Mouse (Mus musculus) granulocyte monocyte progenitor cell, adult 5-6 weeks (primary cell): Measurements from ENCODE around the gene Tpd52l2. TPM values are rescaled to one million over a fixed set of nuclear protein-coding genes. Genes with fewer than 3 reads are reported as not detected.
A peak's percentile ranks its signal among the peaks of the same experiment; 100 is the strongest.

Experiments used
- ATAC-seq: replicated peaks from 2 replicates; pipeline ENCODE4 v1.8.0; 2016; ENCODE audit warnings: mild to moderate bottlenecking, moderate TSS enrichment, inconsistent platforms; ENCODE audit not compliant: poor library complexity, severe bottlenecking
- total RNA-seq, 2 experiments: library from RNA; stranded (forward) in 1 of 2; stranded (reverse) in 1 of 2; fragments of 200-712, 200-1000 nt in 1 of 2; fragments of >200 nt in 1 of 2; fragmentation: Nextera tagmentation in 1 of 2; gene quantifications; 2 replicates each; pipeline ENCODE4 v1.2.3; 2014 to 2017

The Tpd52l2 gene
- total RNA-seq, 2 experiments from 2014 or later, result 60.9 to 115 TPM

GRCm38 (mm10) chr2:181532589-181532988, 35.6 kb downstream of the Tpd52l2 start:
- no peak for ATAC-seq

DNA sequence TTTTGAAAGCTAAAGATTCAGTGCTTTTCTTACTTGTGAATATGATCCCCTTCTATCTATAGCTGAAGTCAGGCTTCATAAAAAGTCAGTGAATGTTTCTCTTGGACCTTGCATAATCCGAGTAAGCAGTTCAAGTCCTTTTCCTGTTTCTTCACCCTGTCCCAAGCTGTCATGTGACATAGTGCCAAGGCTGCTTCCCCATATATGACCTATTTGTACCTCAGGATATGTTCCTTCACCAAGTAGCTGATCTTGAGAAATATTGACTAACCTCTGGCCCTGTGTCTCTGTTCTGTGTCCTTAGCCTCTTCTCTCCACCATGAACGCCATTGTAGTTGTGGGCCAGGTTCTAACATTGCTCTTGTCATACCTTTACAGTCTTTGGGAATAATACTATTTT, 39.5 kb downstream of the Tpd52l2 start:
- ATAC-seq, result peak; percentile 94

GRCm38 (mm10) chr2:181537444-181538047, 40.6 kb downstream of the Tpd52l2 start:
- ATAC-seq, result peak; percentile 74

DNA sequence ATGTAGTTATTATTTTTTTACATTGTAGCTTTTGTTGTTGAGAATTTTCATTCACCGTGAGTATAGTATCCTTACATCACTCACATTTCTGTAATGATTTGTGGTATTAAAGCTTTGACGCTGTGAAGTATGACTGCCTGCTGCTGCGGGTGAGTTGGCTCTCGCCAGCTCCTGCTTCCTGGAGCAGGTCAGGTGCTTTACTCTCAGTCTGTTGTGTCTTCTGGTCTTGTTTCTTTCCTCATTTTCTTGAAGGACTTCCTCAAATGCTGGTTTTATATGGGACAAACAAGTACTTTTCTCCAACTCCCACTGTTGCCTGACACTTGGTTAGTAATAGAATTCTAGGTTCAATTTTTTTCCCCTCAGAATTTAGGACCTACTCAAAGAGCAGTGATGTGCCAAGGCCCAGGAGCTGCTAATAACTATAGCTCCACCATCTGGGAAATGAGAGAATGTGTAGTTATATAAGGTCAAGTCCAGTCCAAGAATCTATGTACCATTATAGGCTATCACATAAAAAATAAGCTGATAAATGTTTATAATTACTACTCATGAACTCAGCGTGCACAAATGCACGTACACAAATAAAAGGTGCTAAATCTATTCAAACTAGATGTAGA, 44.9 kb downstream of the Tpd52l2 start:
- ATAC-seq, result peak; percentile 36

DNA sequence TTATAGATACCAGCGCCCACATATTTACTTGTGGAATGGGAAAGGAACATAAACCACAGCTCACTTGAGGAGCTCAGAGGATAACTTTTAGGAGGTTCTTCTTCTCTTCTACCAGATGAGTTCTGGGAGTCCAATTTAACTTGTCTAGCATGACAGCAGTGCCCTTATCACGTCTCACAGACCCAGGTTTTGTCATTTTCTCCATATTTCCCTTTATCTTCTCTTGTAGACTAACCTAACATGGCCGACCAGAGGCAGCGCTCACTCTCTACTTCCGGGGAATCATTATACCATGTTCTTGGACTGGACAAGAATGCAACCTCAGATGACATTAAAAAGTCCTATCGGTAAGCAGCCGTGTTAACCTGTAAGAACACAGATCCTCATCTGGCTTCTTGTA, 49.2 kb downstream of the Tpd52l2 start:
- no peak for ATAC-seq

GRCm38 (mm10) chr2:181548227-181548626, 51.3 kb downstream of the Tpd52l2 start:
- ATAC-seq, result peak; percentile 75

DNA sequence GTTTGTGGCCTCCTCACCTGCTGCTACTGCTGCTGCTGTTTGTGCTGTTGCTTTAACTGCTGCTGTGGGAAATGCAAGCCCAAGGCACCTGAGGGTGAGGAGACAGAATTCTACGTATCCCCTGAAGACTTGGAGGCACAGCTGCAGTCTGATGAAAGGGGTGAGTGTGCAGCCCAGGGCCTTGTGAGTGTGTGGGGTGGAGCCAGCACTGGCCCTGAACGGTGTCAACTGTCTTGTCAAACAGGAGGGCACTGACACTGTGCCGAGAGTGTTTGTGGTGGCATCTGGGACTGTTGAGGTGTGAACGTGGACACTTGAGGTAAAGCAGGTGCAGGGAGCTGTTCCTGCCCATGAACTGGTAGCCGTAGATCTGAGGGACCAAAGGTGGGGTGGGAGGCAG, 51.7 kb downstream of the Tpd52l2 start:
- peak; percentile 25; the same call in 1 of the 2 replicates for ATAC-seq

DNA sequence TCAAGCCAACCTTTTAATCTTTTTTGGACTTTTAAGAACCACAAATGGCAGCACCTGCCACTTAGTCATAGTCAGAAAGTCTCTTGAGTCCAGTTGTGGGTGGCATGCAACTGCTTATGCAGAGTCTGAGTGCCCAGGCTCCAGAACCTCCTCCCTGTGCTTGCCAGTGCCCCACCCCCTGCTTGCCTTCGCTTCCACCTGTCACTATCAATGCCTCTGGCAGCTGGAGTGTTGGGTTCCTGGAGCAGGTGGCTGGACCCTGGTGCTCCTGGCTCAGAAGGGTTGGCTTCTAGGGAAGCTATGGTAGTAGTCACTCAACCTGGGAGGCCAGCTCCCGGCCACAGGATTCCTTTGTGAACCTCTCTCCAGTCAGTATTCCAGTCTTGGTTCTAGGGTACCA, 53.3 kb downstream of the Tpd52l2 start:
- ATAC-seq, result no peak

GRCm38 (mm10) chr2:181553772-181554171, 56.8 kb downstream of the Tpd52l2 start:
- ATAC-seq, result peak; percentile 94

- no peak for ATAC-seq
Measured at GRCm38 (mm10) chr2:181567338-181567737, 70.4 kb downstream of the Tpd52l2 start.

Other genes with a start within 250 kb of the Tpd52l2 start
- gene Gmeb2, start 209.1 kb upstream of the Tpd52l2 start, total RNA-seq (2014; fragmentation: Nextera tagmentation), result 11.8 and 15.3 TPM in 2 replicates
- gene Gmeb2, start 209.1 kb upstream of the Tpd52l2 start, total RNA-seq (2017), result 10.4 and 16.5 TPM in 2 replicates
- gene Stmn3, start 182.6 kb upstream of the Tpd52l2 start, total RNA-seq (2014; fragmentation: Nextera tagmentation), result not detected in 2 replicates
- gene Stmn3, start 182.6 kb upstream of the Tpd52l2 start, total RNA-seq (2017), result not detected in 2 replicates
- 63.9 and 85.0 TPM in 2 replicates for gene Rtel1, start 177.4 kb upstream of the Tpd52l2 start, total RNA-seq (2014; fragmentation: Nextera tagmentation)
- 30.1 and 47.5 TPM in 2 replicates for gene Rtel1, start 177.4 kb upstream of the Tpd52l2 start, total RNA-seq (2017)
- 12.8 and 18.3 TPM in 2 replicates for gene Zgpat, start 132.2 kb upstream of the Tpd52l2 start, total RNA-seq (2014; fragmentation: Nextera tagmentation)
- gene Zgpat, start 132.2 kb upstream of the Tpd52l2 start, total RNA-seq (2017), result 29.8 and 35.7 TPM in 2 replicates
- 34.1 and 43.2 TPM in 2 replicates for gene Arfrp1, start 131.7 kb upstream of the Tpd52l2 start, total RNA-seq (2014; fragmentation: Nextera tagmentation)
- gene Arfrp1, start 131.7 kb upstream of the Tpd52l2 start, total RNA-seq (2017), result 38.6 and 39.2 TPM in 2 replicates
- gene Lime1, start 117.1 kb upstream of the Tpd52l2 start, total RNA-seq (2014; fragmentation: Nextera tagmentation), result 24.1 and 24.9 TPM in 2 replicates
- 6.9 and 20.8 TPM in 2 replicates for gene Lime1, start 117.1 kb upstream of the Tpd52l2 start, total RNA-seq (2017)
- 1.1 TPM in 1 of 2 replicates, not detected in the other for gene Zbtb46, start 37.7 kb upstream of the Tpd52l2 start, total RNA-seq (2014; fragmentation: Nextera tagmentation)
- gene Zbtb46, start 37.7 kb upstream of the Tpd52l2 start, total RNA-seq (2017), result 0.13 and 0.15 TPM in 2 replicates
- gene Abhd16b, start 3.9 kb upstream of the Tpd52l2 start, total RNA-seq (2014; fragmentation: Nextera tagmentation), result not detected in 2 replicates
- not detected in 2 replicates for gene Abhd16b, start 3.9 kb upstream of the Tpd52l2 start, total RNA-seq (2017)
- gene Dnajc5, start 23.3 kb downstream of the Tpd52l2 start, total RNA-seq (2014; fragmentation: Nextera tagmentation), result 43.8 and 47.1 TPM in 2 replicates
- gene Dnajc5, start 23.3 kb downstream of the Tpd52l2 start, total RNA-seq (2017), result 46.4 and 54.5 TPM in 2 replicates
- 118 and 128 TPM in 2 replicates for gene Uckl1, start 87.8 kb downstream of the Tpd52l2 start, total RNA-seq (2014; fragmentation: Nextera tagmentation)
- gene Uckl1, start 87.8 kb downstream of the Tpd52l2 start, total RNA-seq (2017), result 41.5 and 54.1 TPM in 2 replicates
- 30.8 and 35.2 TPM in 2 replicates for gene Prpf6, start 94.7 kb downstream of the Tpd52l2 start, total RNA-seq (2014; fragmentation: Nextera tagmentation)
- 68.8 and 71.6 TPM in 2 replicates for gene Prpf6, start 94.7 kb downstream of the Tpd52l2 start, total RNA-seq (2017)
- 21.1 and 23.5 TPM in 2 replicates for gene Zfp512b, start 95.7 kb downstream of the Tpd52l2 start, total RNA-seq (2014; fragmentation: Nextera tagmentation)
- gene Zfp512b, start 95.7 kb downstream of the Tpd52l2 start, total RNA-seq (2017), result 11.6 and 15.6 TPM in 2 replicates
- 6.2 and 13.1 TPM in 2 replicates for gene Samd10, start 102.1 kb downstream of the Tpd52l2 start, total RNA-seq (2014; fragmentation: Nextera tagmentation)
- 3.2 and 4.5 TPM in 2 replicates for gene Samd10, start 102.1 kb downstream of the Tpd52l2 start, total RNA-seq (2017)
- not detected in 2 replicates for gene Gm29797, start 159.9 kb downstream of the Tpd52l2 start, total RNA-seq (2014; fragmentation: Nextera tagmentation)
- gene Gm29797, start 159.9 kb downstream of the Tpd52l2 start, total RNA-seq (2017), result not detected in 2 replicates
- not detected in 2 replicates for gene Sox18, start 174.5 kb downstream of the Tpd52l2 start, total RNA-seq (2014; fragmentation: Nextera tagmentation)
- not detected in 2 replicates for gene Sox18, start 174.5 kb downstream of the Tpd52l2 start, total RNA-seq (2017)
- 25.2 and 27.0 TPM in 2 replicates for gene Tcea2, start 183.2 kb downstream of the Tpd52l2 start, total RNA-seq (2014; fragmentation: Nextera tagmentation)
- gene Tcea2, start 183.2 kb downstream of the Tpd52l2 start, total RNA-seq (2017), result 13.6 and 14.1 TPM in 2 replicates
- 246 and 266 TPM in 2 replicates for gene Rgs19, start 196.8 kb downstream of the Tpd52l2 start, total RNA-seq (2014; fragmentation: Nextera tagmentation)
- 78.6 and 96.8 TPM in 2 replicates for gene Rgs19, start 196.8 kb downstream of the Tpd52l2 start, total RNA-seq (2017)
- gene Lkaaear1, start 201.3 kb downstream of the Tpd52l2 start, total RNA-seq (2014; fragmentation: Nextera tagmentation), result not detected in 2 replicates
- gene Lkaaear1, start 201.3 kb downstream of the Tpd52l2 start, total RNA-seq (2017), result not detected in 2 replicates
- not detected in 2 replicates for gene Oprl1, start 217.9 kb downstream of the Tpd52l2 start, total RNA-seq (2014; fragmentation: Nextera tagmentation)
- not detected in 2 replicates for gene Oprl1, start 217.9 kb downstream of the Tpd52l2 start, total RNA-seq (2017)